Mouse (Mus musculus) midbrain, postnatal 0 days (tissue): ENCODE data around the gene Myh7. TPM values are rescaled to one million over a fixed set of nuclear protein-coding genes. Genes with fewer than 3 reads are reported as not detected.
"Not testable (repeated sequence)": the region's sequence is repeated elsewhere in the genome, so short reads cannot be mapped to it uniquely, and the experiment has no call there.

Source experiments
- ATAC-seq: fragments of 200-750 bp; cut with Nextera tagmentation; 2 replicates; pipeline ENCODE4 v1.8.0; 2017; ENCODE audit warnings: moderate number of reproducible peaks, mild to moderate bottlenecking, moderate TSS enrichment, moderate library complexity; ENCODE audit not compliant: low FRiP score
- DNase-seq: peaks from one replicate; pipeline ENCODE4 v3.0.0-alpha.2; 2015; ENCODE audit warnings: low spot score
- H3K27ac ChIP-seq: fragments of 300-500 bp; sonication (generic); 2 replicates; pipeline ENCODE4 v1.5.1; 2014; ENCODE audit warnings: low read depth, mild to moderate bottlenecking, low read length, mixed read lengths
- H3K27me3 ChIP-seq: fragments of 300-500 bp; sonication (generic); 2 replicates; pipeline ENCODE4 v1.6.1; 2014; ENCODE audit warnings: low read length, control low read depth, mixed read lengths; ENCODE audit not compliant: insufficient read depth
- H3K36me3 ChIP-seq: fragments of 300-500 bp; sonication (generic); 2 replicates; pipeline ENCODE4 v1.6.1; 2014; ENCODE audit warnings: low read length, control low read depth, mixed read lengths; ENCODE audit not compliant: insufficient read depth
- H3K4me1 ChIP-seq: fragments of 300-500 bp; sonication (generic); 2 replicates; pipeline ENCODE4 v1.6.1; 2014; ENCODE audit warnings: mild to moderate bottlenecking, control low read depth, antibody characterized with exemption, low read length, mixed read lengths; ENCODE audit not compliant: insufficient read depth
- H3K4me2 ChIP-seq: fragments of 300-500 bp; sonication (generic); 2 replicates; pipeline ENCODE4 v1.6.1; 2014; ENCODE audit warnings: low read depth, mild to moderate bottlenecking, low read length, mixed read lengths; ENCODE audit not compliant: poor library complexity, severe bottlenecking
- H3K4me3 ChIP-seq: fragments of 300-500 bp; sonication (generic); 2 replicates; pipeline ENCODE4 v1.5.1; 2014; ENCODE audit warnings: low read depth, mild to moderate bottlenecking, low read length, moderate library complexity
- H3K9ac ChIP-seq: fragments of 300-500 bp; sonication (generic); replicated peaks from 2 replicates; pipeline ENCODE4 v1.6.1; 2014; ENCODE audit warnings: mild to moderate bottlenecking, low read length, moderate library complexity, mixed read lengths; ENCODE audit not compliant: poor library complexity, severe bottlenecking
- H3K9me3 ChIP-seq: fragments of 300-500 bp; sonication (generic); 2 replicates; pipeline ENCODE4 v1.6.1; 2016; ENCODE audit warnings: low read length, control low read depth
- CTCF ChIP-seq: IDR thresholded peaks from 2 replicates; pipeline ENCODE4 v1.5.1; 2016; ENCODE audit warnings: antibody characterized with exemption, mild to moderate bottlenecking
- WGBS: fragments of 180-500 bp; shearing (Covaris S2); extraction: QIAGEN DNeasy Blood & Tissue Kit; methylation state at CpG from one replicate; pipeline ENCODE4 v1.1.7; 2014; 5-methylcytosine and 5-hydroxymethylcytosine counted together
- polyA plus RNA-seq: library from polyadenylated mRNA; unstranded; fragments of >200 nt; fragmentation: Nextera tagmentation; extraction: Ambion mirVana; gene quantifications from 2 replicates; pipeline ENCODE4 v1.2.1, GENCODE M21; 2015
- total RNA-seq: library from RNA; depleted of rRNA; stranded (reverse); fragments of >200 nt; gene quantifications from 2 replicates; pipeline ENCODE4 v1.2.3, GENCODE M21; 2014

Myh7 gene
- total and polyA plus RNA-seq, 2 experiments from 2014 or later: 3.2 to 9.6 TPM

GRCm38 (mm10) chr14:54962714-54963113, 31.7 kb downstream of the Myh7 start:
- Histone ChIP-seq H3K9ac (no peak overlapping the region), H3K9me3 (no peaks in the 10 kb centered on the region), H3K4me2 (no peak overlapping the region), H3K4me3 (no peak overlapping the region), H3K36me3 (no peaks in the 10 kb centered on the region), H3K4me1 (no peaks in the 10 kb centered on the region), H3K27ac (no peak overlapping the region), H3K27me3 (no peaks in the 10 kb centered on the region)
- ATAC-seq (no peak), DNase-seq (no peak)
- no peak for TF ChIP-seq CTCF
- 85% methylated on average over 7 of the region's 7 CpGs for WGBS

- H3K4me3 ChIP-seq: no peak overlapping the region
- H3K4me1 ChIP-seq: no peaks in the 10 kb centered on the region
- 84% methylated on average over 5 of the region's 5 CpGs for WGBS
- no peak overlapping the region for H3K27ac ChIP-seq
- no peak for ATAC-seq
- no peak overlapping the region for H3K4me2 ChIP-seq
- no peaks in the 10 kb centered on the region for H3K27me3 ChIP-seq
- H3K9ac ChIP-seq: no peak overlapping the region
- H3K9me3 ChIP-seq: no peaks in the 10 kb centered on the region
- no peaks in the 10 kb centered on the region for H3K36me3 ChIP-seq
- TF ChIP-seq CTCF: no peak
- DNase-seq: no peak
Observed at GRCm38 (mm10) chr14:54961487-54961886, 32.9 kb downstream of the Myh7 start.

- no peaks in the 10 kb centered on the region for H3K27me3 ChIP-seq
- no peaks in the 10 kb centered on the region for H3K36me3 ChIP-seq
- H3K4me1 ChIP-seq: no peaks in the 10 kb centered on the region
- no peak for TF ChIP-seq CTCF
- no peaks in the 10 kb centered on the region for H3K9me3 ChIP-seq
- no peak overlapping the region for H3K9ac ChIP-seq
- H3K4me3 ChIP-seq: no peak overlapping the region
- ATAC-seq (no peak), DNase-seq (no peak)
- WGBS: 64% methylated on average over 10 of the region's 10 CpGs
- H3K27ac ChIP-seq: no peak overlapping the region
- H3K4me2 ChIP-seq: no peak overlapping the region
Observed at GRCm38 (mm10) chr14:54960769-54961168, 33.7 kb downstream of the Myh7 start.

- not testable (repeated sequence) for ATAC-seq, H3K36me3 ChIP-seq, H3K9ac ChIP-seq, H3K27ac ChIP-seq, H3K4me1 ChIP-seq, H3K4me2 ChIP-seq, H3K27me3 ChIP-seq, H3K9me3 ChIP-seq, DNase-seq, H3K4me3 ChIP-seq
- WGBS: 93% methylated on average over 12 of the region's 12 CpGs
Observed at GRCm38 (mm10) chr14:54959853-54960613, 34.4 kb downstream of the Myh7 start.

GRCm38 (mm10) chr14:54959197-54959596, 35.2 kb downstream of the Myh7 start:
- Histone ChIP-seq H3K9ac (no peak overlapping the region), H3K36me3 (no peaks in the 10 kb centered on the region), H3K9me3 (no peaks in the 10 kb centered on the region), H3K4me2 (no peak overlapping the region), H3K27me3 (no peaks in the 10 kb centered on the region), H3K4me1 (no peaks in the 10 kb centered on the region), H3K27ac (no peak overlapping the region), H3K4me3 (no peak overlapping the region)
- ATAC-seq (no peak), DNase-seq (no peak)
- no peak for TF ChIP-seq CTCF
- WGBS: 96% methylated on average over 3 of the region's 3 CpGs

GRCm38 (mm10) chr14:54958503-54958902, 35.9 kb downstream of the Myh7 start:
- DNase-seq: no peak
- Histone ChIP-seq H3K4me2 (no peak overlapping the region), H3K4me1 (no peaks in the 10 kb centered on the region), H3K27me3 (no peaks in the 10 kb centered on the region), H3K36me3 (no peaks in the 10 kb centered on the region), H3K27ac (no peak overlapping the region), H3K9me3 (no peaks in the 10 kb centered on the region), H3K4me3 (no peak overlapping the region), H3K9ac (no peak overlapping the region)
- ATAC-seq: no peak
- TF ChIP-seq CTCF: no peak
- WGBS: 85% methylated on average over 4 of the region's 4 CpGs
